16 mouse cellular contexts compared by ENCODE assay signal in the genomic region with DNA sequence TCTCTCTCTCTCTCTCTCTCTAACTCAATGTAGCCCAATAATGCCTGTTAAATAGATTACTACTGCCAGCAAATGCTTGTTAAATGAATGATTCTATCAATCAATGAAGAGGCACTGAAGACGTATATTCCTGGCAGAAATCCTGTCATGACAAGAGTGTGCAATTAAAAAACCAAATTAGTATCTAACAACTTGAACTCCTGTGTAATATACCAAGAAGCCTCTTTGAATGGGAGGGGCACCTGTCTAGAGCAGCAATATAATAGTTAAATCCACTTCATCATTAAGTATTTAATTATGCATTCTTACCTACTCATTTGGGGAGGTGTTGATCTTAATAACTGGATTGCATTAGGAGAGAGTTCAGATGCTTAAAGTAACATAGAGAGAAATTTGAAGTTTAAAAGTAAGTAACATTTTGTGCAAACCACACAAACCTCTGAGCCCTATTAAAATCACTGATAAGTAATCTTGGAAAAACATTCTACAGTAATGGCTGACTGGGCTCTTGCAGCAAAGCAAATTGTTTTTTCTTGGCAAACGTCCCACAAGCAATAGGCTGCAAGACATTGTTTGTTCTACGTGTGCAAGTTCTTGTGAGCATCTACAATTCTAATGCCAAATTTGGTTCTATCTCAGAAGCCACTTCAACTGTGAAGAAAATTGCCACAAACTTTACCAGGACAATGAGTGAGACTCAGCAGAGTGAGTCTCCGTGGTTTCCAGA.
DNase-seq lines count a peak whose midpoint lies in the region; ATAC-seq and TF ChIP-seq lines count a peak whose summit lies in the region.
"Had no signal": no experiment of that assay in that cellular context is flagged by ENCODE, and none has a peak within 500 bp of the region (broad histone marks: within the 10 kb centered on the region; RNA-seq: fewer than 3 reads in every experiment).

No protein-coding gene starts in this region.

- no peak overlapping the region for H3K4me2 ChIP-seq in limb, embryonic 14.5 days (replicated peaks; ENCODE audit: low read depth, low read length, severe bottlenecking)
- no peak overlapping the region for H3K4me2 ChIP-seq in forebrain, postnatal 0 days (ENCODE audit: low read depth)
- H3K4me2 ChIP-seq: heart, embryonic 13.5 days; intestine, embryonic 15.5 days; neural tube, embryonic 13.5 days had no signal

- H3K9ac ChIP-seq in limb, embryonic 14.5 days (ENCODE audit: low read depth, low read length, severe bottlenecking), result no peak overlapping the region
- H3K9ac ChIP-seq in forebrain, postnatal 0 days, result no peak overlapping the region
- H3K9ac ChIP-seq: heart, embryonic 13.5 days; intestine, embryonic 15.5 days; neural tube, embryonic 13.5 days had no signal

- H3K9me3 ChIP-seq in limb, embryonic 14.5 days (ENCODE audit: control insufficient read depth, low read length), result no peaks in the 10 kb centered on the region
- H3K9me3 ChIP-seq in limb, embryonic 10.5 days (replicated peaks), result no peaks in the 10 kb centered on the region
- no peaks in the 10 kb centered on the region for H3K9me3 ChIP-seq in forebrain, postnatal 0 days (ENCODE audit: low read length)
- H3K9me3 ChIP-seq: heart, embryonic 13.5 days; intestine, embryonic 15.5 days; neural tube, embryonic 13.5 days had no signal

- DNase-seq in limb, embryonic 14.5 days (ENCODE audit: low spot score), result peak; percentile 33
- no peak for DNase-seq in limb, embryonic 10.5 days (ENCODE audit: low spot score)
- DNase-seq in 3T3-L1 (ENCODE audit: low read depth, low spot score), result peak; percentile 45
- peak; percentile 76 for DNase-seq in 416B (ENCODE audit: low read depth)
- no peak for DNase-seq in forebrain, postnatal 0 days
- no peak for DNase-seq in adrenal gland, postnatal 36 days
- DNase-seq in frontal cortex, postnatal 10 days (ENCODE audit: low spot score in 2 of 2), result no peak
- no peak for DNase-seq in layer of hippocampus, postnatal 10 days (ENCODE audit: low spot score in 2 of 2)
- DNase-seq: adrenal gland, postnatal 10 days; cerebellum, postnatal 10 days; gastrocnemius, postnatal 36 days; spleen, adult 18-20 months; thymus, postnatal 4 days had no signal

- H3K27ac ChIP-seq in limb, embryonic 14.5 days (replicated peaks; ENCODE audit: low read depth, low read length), result no peak overlapping the region
- H3K27ac ChIP-seq in limb, embryonic 10.5 days, result no peak overlapping the region
- H3K27ac ChIP-seq in forebrain, postnatal 0 days (ENCODE audit: low read depth, low read length), result no peak overlapping the region
- H3K27ac ChIP-seq: heart, embryonic 13.5 days; intestine, embryonic 15.5 days; neural tube, embryonic 13.5 days had no signal

- no peak overlapping the region for H3K4me3 ChIP-seq in limb, embryonic 14.5 days (replicated peaks; ENCODE audit: low read length)
- no peak overlapping the region for H3K4me3 ChIP-seq in limb, embryonic 10.5 days
- no peak overlapping the region for H3K4me3 ChIP-seq in forebrain, postnatal 0 days (ENCODE audit: low read depth, low read length)
- H3K4me3 ChIP-seq: heart, embryonic 13.5 days; intestine, embryonic 15.5 days; neural tube, embryonic 13.5 days had no signal

- 73% methylated on average over 4 of the region's 4 CpGs for WGBS in limb, embryonic 14.5 days
- 89% methylated on average over 4 of the region's 4 CpGs for WGBS in limb, embryonic 10.5 days
- WGBS in forebrain, postnatal 0 days, result 24% methylated on average over 4 of the region's 4 CpGs

- TF ChIP-seq POLR2A in limb, embryonic 14.5 days (IDR thresholded peaks at IDR 0.05; ENCODE audit: borderline replicate concordance, extremely low read depth, insufficient read depth, insufficient read length), result no peak

- ATAC-seq in limb, embryonic 14.5 days (ENCODE audit: low FRiP score, low read depth), result no peak
- peak; percentile 10; the same call in 1 of the 2 replicates for ATAC-seq in forebrain, postnatal 0 days
- ATAC-seq: intestine, embryonic 15.5 days had no signal

- H3K27me3 ChIP-seq in limb, embryonic 14.5 days (ENCODE audit: control insufficient read depth, insufficient read depth, low read length), result no peaks in the 10 kb centered on the region
- H3K27me3 ChIP-seq in limb, embryonic 10.5 days (ENCODE audit: low read depth, poor library complexity, severe bottlenecking), result no peaks in the 10 kb centered on the region
- H3K27me3 ChIP-seq in forebrain, postnatal 0 days (ENCODE audit: insufficient read depth, low read length), result no peaks in the 10 kb centered on the region
- H3K27me3 ChIP-seq: heart, embryonic 13.5 days; intestine, embryonic 15.5 days; neural tube, embryonic 13.5 days had no signal

- no peaks in the 10 kb centered on the region for H3K4me1 ChIP-seq in limb, embryonic 14.5 days (ENCODE audit: control insufficient read depth, insufficient read depth, low read length)
- H3K4me1 ChIP-seq in limb, embryonic 10.5 days, result no peaks in the 10 kb centered on the region
- no peaks in the 10 kb centered on the region for H3K4me1 ChIP-seq in forebrain, postnatal 0 days (ENCODE audit: insufficient read depth)
- H3K4me1 ChIP-seq: intestine, embryonic 15.5 days; neural tube, embryonic 13.5 days had no signal

- H3K36me3 ChIP-seq in limb, embryonic 14.5 days (ENCODE audit: control insufficient read depth, insufficient read depth, low read length), result no peaks in the 10 kb centered on the region
- H3K36me3 ChIP-seq in limb, embryonic 10.5 days, result no peaks in the 10 kb centered on the region
- no peaks in the 10 kb centered on the region for H3K36me3 ChIP-seq in forebrain, postnatal 0 days (ENCODE audit: insufficient read depth)
- H3K36me3 ChIP-seq: heart, embryonic 13.5 days; intestine, embryonic 15.5 days; neural tube, embryonic 13.5 days had no signal

- TF ChIP-seq CTCF in forebrain, postnatal 0 days (IDR thresholded peaks at IDR 0.05; ENCODE audit: low read depth), result no peak

Comparison
In these comparisons a context has a peak if more than half of its experiments do, and no peak if none do; other contexts are left out.
1. DNase-seq: peak in limb, embryonic 14.5 days (single experiment), 3T3-L1 (single experiment) and 416B (single experiment); none in limb, embryonic 10.5 days (single experiment), forebrain, postnatal 0 days (single experiment), adrenal gland, postnatal 36 days (0 of 2), frontal cortex, postnatal 10 days (0 of 2) and layer of hippocampus, postnatal 10 days (0 of 2).